Mouse (Mus musculus): ENCODE data around the gene Slc8b1. TPM values are rescaled to one million over a fixed set of nuclear protein-coding genes. Genes with fewer than 3 reads are reported as not detected.

Gene Slc8b1
- total RNA-seq, 2 experiments from 2014 or later: 35.2 to 39.3 TPM

DNA sequence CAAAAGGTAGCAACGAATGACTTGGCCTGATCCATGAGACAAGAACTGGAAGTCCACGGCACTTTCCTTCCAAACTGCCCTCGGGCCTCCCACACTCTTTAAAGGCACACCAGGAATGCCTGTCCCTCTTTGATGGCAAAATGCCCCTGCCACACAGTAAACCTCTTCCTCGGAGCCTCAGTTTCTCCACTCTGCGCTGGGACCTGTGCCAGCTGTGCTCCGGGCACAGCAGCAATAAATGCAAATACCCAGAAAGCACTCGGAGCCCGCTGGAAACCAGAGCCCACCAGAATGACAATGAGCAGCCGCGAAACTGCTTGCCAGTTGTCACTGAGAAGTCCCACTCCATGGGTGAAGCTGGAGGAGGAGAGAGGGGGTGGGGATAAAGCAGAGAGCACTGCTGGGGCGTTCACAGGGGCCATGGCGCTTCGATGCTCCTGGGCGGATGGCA, 56.8 kb downstream of the Slc8b1 start:
- no peak for DNase-seq

- DNase-seq: peak; percentile 60
Measured at GRCm38 (mm10) chr5:120568336-120568768, 57.4 kb downstream of the Slc8b1 start.

- DNase-seq: no peak
Measured at GRCm38 (mm10) chr5:120568964-120569363, 58.0 kb downstream of the Slc8b1 start.

- no peak for DNase-seq
Measured at GRCm38 (mm10) chr5:120569791-120570190, 58.8 kb downstream of the Slc8b1 start.

DNA sequence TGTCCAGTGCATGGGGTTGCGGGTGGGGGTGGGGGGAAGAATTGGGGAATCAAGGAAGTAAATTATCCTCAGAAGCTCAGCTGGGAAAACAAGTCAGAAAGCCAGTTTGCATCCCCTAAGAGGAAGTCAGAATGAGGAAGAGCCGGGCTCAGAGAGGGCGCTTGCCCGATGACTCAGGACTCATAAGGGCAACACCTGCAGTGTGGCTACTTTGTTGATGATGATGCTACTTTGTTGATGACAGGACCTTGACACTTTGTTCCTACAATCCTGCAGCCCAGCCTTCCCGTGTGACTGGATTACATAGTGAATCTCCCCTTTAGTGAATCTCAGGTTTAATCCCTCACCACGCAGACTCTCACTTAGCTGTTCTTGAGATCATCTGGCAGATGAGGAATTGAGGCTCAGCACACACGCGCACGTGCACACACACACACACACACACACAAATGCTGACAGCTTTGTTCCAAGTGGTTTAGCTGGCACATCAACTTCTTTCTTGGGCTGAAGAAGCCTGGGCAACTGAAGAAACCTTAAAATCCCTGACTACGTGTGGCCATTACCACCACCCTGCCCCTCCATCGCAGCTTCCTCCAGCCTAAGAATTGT, 59.4 kb downstream of the Slc8b1 start:
- no peak for DNase-seq

GRCm38 (mm10) chr5:120571056-120571740, 60.2 kb downstream of the Slc8b1 start:
- no peak for DNase-seq

GRCm38 (mm10) chr5:120574469-120575063, 63.6 kb downstream of the Slc8b1 start:
- no peak for DNase-seq

DNA sequence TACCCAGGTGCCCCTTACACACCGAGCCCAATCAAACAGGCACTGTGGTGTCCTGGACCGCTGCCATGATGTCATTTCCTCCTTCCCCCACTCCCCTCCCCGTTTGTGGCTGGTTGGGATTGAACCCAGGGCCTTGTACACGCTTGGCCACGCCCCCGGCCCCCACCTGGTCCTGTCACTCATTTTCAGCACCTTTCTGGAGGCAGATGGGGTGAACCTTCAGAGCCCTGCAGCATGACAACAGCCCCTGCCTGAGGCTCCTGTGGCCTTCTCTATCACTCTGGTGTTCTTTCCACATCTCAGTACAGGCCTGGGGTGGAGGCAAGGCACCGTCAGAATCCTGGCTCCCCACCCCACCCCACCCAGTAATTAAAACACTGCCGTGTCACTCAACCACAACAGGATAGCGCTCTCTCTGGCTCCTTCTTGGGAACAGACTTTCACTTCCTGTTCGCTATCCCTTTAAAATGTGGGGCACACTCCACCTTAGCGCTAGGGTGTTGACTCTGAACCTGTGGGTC, 65.9 kb downstream of the Slc8b1 start:
- DNase-seq: no peak

GRCm38 (mm10) chr5:120577935-120578441, 67.0 kb downstream of the Slc8b1 start:
- peak; percentile 35 for DNase-seq

- peak; percentile 73 for DNase-seq
Measured at GRCm38 (mm10) chr5:120578504-120579081, 67.6 kb downstream of the Slc8b1 start.

DNA sequence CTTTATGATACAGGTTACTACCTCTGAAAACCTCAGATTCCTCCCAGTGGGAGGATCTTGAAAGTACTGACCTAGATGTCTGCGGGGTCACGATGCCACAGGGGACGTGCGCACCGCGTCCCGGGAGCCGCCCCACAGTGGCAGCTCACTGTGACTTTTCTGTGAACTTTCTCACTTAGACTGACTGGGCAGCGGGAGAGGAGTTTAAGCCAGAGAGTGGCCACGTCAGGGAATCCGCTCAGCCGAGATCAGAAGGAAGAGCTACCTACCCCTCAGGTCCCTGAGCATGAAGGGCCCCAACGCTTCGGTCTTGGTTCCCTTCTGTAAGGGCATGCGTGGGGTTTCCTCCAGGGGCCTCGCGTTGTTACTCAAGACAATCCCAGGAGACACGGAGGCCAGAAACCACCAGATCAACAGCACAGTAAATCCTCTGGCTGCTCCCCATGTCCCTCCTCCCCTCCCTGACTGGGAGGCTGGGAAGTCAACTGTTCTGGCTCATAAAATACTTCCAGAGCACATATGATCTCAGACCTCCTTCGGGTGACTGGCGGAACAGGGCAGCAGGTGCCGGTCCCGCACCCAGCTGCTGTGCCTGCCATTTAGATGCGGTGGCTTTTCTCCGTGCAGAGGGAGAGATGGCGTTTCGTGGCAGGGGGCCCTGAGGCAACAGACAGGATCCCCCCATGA, 68.4 kb downstream of the Slc8b1 start:
- peak; percentile 74 for DNase-seq

DNA sequence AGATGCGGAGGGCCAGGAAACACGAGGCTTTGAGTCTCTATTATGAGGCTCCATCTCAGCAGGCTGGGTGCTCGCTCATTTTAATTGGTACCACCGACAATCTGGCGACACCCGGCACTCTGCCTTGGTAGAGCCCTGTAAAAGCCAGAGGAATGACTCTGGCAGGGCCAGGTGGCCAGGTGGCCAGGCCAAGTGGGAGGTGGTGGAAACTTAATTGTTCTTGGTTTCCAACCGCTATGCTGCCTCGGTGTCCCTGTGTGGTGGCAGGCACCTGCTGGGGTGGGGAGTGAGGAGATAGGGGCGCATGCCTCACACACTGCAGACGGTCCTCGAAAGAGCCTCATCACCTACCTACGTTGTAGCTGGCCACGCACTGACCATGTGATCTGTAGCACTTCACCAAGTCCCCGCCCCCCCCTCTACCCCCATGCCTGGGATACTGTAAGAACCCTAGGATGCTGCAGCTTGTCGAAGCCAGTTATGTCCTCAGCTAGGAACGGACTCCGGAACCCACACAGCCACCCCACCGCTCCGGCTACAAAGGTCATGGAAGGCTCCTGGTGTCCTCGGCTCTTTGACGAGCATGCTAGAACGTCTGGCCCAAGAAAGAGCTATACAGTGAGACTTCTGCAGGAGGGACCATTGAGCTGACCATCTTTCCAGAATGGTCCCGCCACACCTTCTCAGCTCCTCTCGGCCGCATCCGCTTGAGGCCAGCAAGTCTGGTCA, 69.1 kb downstream of the Slc8b1 start:
- no peak for DNase-seq

GRCm38 (mm10) chr5:120582002-120582401, 71.0 kb downstream of the Slc8b1 start:
- DNase-seq: no peak

DNA sequence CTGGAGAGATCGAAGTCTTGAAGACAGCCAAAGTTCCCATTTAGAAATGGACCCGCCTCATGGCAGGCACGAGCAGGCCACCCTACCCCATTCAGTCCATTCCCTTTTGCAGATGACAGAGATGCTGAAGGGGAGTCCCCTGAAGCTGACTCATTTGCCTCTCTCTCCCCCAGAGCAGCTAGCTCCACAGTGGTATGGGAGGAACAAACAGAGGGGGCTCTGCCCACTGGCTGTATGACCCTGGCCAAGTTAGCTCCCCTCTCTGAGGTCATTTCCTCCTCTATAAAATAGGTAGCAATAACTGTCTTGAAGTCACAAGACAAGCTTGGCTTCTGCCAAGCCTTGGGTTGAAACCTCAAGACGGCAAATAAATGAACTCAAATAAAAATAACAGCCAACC, 72.5 kb downstream of the Slc8b1 start:
- DNase-seq: no peak

Other genes with a start within 250 kb of the Slc8b1 start
- gene Lhx5, start 79.5 kb upstream of the Slc8b1 start, total RNA-seq (2021): not detected
- gene Sdsl, start 38.4 kb upstream of the Slc8b1 start, total RNA-seq (2021): 10 to 100 TPM; 33.5 to 38.3 TPM
- gene Sds, start 34.6 kb upstream of the Slc8b1 start, total RNA-seq (2021): 10 to 100 TPM in 1 of 2 experiments, 1 to 10 TPM in 1; 2.5 to 20.1 TPM
- gene Plbd2, start 7.5 kb upstream of the Slc8b1 start, total RNA-seq (2021): 10 to 100 TPM; 61.8 to 64.4 TPM
- gene Tpcn1, start 77.5 kb downstream of the Slc8b1 start, total RNA-seq (2021): 10 to 100 TPM; 53.1 to 60.4 TPM
- gene Iqcd, start 77.8 kb downstream of the Slc8b1 start, total RNA-seq (2021): under 1 TPM; 0.42 to 0.51 TPM
- gene Rita1, start 101.4 kb downstream of the Slc8b1 start, total RNA-seq (2021): 10 to 100 TPM; 12.9 to 17.4 TPM
- gene Ddx54, start 101.6 kb downstream of the Slc8b1 start, total RNA-seq (2021): 10 to 100 TPM; 36.0 to 36.1 TPM
- under 1 TPM in 1 of 2 experiments, not detected in 1; 0.42 TPM for gene Cfap73, start 123.1 kb downstream of the Slc8b1 start, total RNA-seq (2021)
- gene Rasal1, start 137.6 kb downstream of the Slc8b1 start, total RNA-seq (2021): 1 to 10 TPM; 6.9 to 8.9 TPM
- 1 to 10 TPM; 7.4 to 9.2 TPM for gene Dtx1, start 200.8 kb downstream of the Slc8b1 start, total RNA-seq (2021)
- gene Oas2, start 238.7 kb downstream of the Slc8b1 start, total RNA-seq (2021): under 1 TPM; 0.09 to 0.24 TPM

Measured in adrenal gland, postnatal 10 days (tissue).